Mouse (Mus musculus) liver, embryonic 11.5 days (tissue): ENCODE results near the gene Nodal. TPM values are rescaled to one million over a fixed set of nuclear protein-coding genes. Genes with fewer than 3 reads are reported as not detected.
"Not testable (repeated sequence)": the region's sequence is repeated elsewhere in the genome, so short reads cannot be mapped to it uniquely, and the experiment has no call there.

Experiments
- ATAC-seq: fragments of 200-750 bp; cut with Nextera tagmentation; replicated peaks from 2 replicates; pipeline ENCODE4 v1.8.0; 2017; ENCODE audit warnings: moderate number of reproducible peaks, mild to moderate bottlenecking, moderate TSS enrichment, moderate library complexity; ENCODE audit not compliant: low FRiP score
- DNase-seq: peaks from one replicate; pipeline ENCODE4 v3.0.0-alpha.2; 2017; ENCODE audit warnings: low spot score
- H3K27ac ChIP-seq: fragments of 300-500 bp; sonication (generic); 2 replicates; pipeline ENCODE4 v1.5.1; 2014; ENCODE audit warnings: mild to moderate bottlenecking, low read depth, low read length, control low read depth
- H3K27me3 ChIP-seq: fragments of 300-500 bp; sonication (generic); replicated peaks from 2 replicates; pipeline ENCODE4 v1.6.1; 2014; ENCODE audit warnings: low read length, mixed read lengths; ENCODE audit not compliant: control insufficient read depth, insufficient read depth
- H3K36me3 ChIP-seq: fragments of 300-500 bp; sonication (generic); 2 replicates; pipeline ENCODE4 v1.6.1; 2014; ENCODE audit warnings: mild to moderate bottlenecking, low read length, moderate library complexity, mixed read lengths; ENCODE audit not compliant: control insufficient read depth, insufficient read depth
- H3K4me1 ChIP-seq: fragments of 300-500 bp; sonication (generic); replicated peaks from 2 replicates; pipeline ENCODE4 v1.6.1; 2014; ENCODE audit warnings: low read length, mixed read lengths; ENCODE audit not compliant: control insufficient read depth, insufficient read depth
- H3K4me2 ChIP-seq: fragments of 300-500 bp; sonication (generic); 2 replicates; pipeline ENCODE4 v1.6.1; 2014; ENCODE audit warnings: mild to moderate bottlenecking, control low read depth, moderate library complexity
- H3K4me3 ChIP-seq: fragments of 300-500 bp; sonication (generic); 2 replicates; pipeline ENCODE4 v1.5.1; 2014; ENCODE audit warnings: low read depth, low read length, control low read depth
- H3K9ac ChIP-seq: fragments of 300-500 bp; sonication (generic); 2 replicates; pipeline ENCODE4 v1.6.1; 2014; ENCODE audit warnings: low read depth, low read length, control low read depth
- H3K9me3 ChIP-seq: fragments of 300-500 bp; sonication (generic); 2 replicates; pipeline ENCODE4 v1.6.1; 2016; ENCODE audit warnings: low read length, inconsistent platforms, mixed read lengths; ENCODE audit not compliant: control insufficient read depth
- WGBS: fragments of 180-500 bp; shearing (Covaris S2); extraction: QIAGEN DNeasy Blood & Tissue Kit; methylation state at CpG from one replicate; pipeline ENCODE4 v1.1.7; 2014; 5-methylcytosine and 5-hydroxymethylcytosine counted together
- polyA plus RNA-seq: library from polyadenylated mRNA; unstranded; fragments of >200 nt; fragmentation: Nextera tagmentation; extraction: Ambion mirVana; gene quantifications from 2 replicates; pipeline ENCODE4 v1.2.1, GENCODE M21; 2014

Gene Nodal
- polyA plus RNA-seq, 1 experiment from 2014 or later, result 0.84 TPM

DNA sequence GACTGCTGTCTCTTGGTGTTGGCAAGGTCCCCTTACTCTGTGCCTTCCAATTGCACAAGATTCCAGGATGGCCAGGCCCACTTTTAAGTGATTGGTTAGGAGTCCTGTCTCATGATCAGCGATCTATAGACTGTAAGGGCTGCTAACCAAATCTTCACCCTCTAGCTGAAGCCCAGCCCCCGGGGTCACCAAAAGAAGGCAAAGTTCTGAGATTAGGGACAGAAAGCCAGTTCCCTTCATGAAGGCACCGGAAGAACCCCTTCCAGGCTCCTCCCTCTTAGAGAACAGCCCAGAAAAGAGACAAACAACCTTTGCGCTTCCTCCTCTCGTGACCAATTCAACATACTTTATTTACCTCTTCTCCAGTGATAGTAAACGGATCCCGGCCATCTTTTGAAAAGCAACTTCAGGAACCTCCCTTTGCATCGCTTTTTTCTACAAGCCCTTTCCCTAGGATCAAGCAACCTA, 33.7 kb downstream of the Nodal start:
- H3K27me3 ChIP-seq, result no peaks in the 10 kb centered on the region
- under 1% methylated on average over 8 of the region's 8 CpGs for WGBS
- peak overlapping the region; percentile 95 for H3K9ac ChIP-seq
- DNase-seq (peak; percentile 53), ATAC-seq (peak; percentile 37)
- peak overlapping the region; percentile 80 for H3K27ac ChIP-seq
- H3K4me2 ChIP-seq, result peak overlapping the region; percentile 90
- no peaks in the 10 kb centered on the region for H3K9me3 ChIP-seq
- H3K4me3 ChIP-seq, result peak overlapping the region; percentile 100
- H3K4me1 ChIP-seq, result peaks cover 30% of the 10 kb centered on the region
- peaks cover 17% of the 10 kb centered on the region for H3K36me3 ChIP-seq

GRCm38 (mm10) chr10:61451931-61452617, 34.3 kb downstream of the Nodal start:
- no peaks in the 10 kb centered on the region for H3K9me3 ChIP-seq
- DNase-seq (peak; percentile 63), ATAC-seq (peak; percentile 35)
- WGBS, result under 1% methylated on average over 58 of the region's 62 CpGs
- H3K4me3 ChIP-seq, result peak overlapping the region; percentile 100
- no peaks in the 10 kb centered on the region for H3K27me3 ChIP-seq
- peak overlapping the region; percentile 90 for H3K4me2 ChIP-seq
- peaks cover 17% of the 10 kb centered on the region for H3K36me3 ChIP-seq
- H3K4me1 ChIP-seq, result peaks cover 30% of the 10 kb centered on the region
- H3K9ac ChIP-seq, result peak overlapping the region; percentile 95
- peak overlapping the region; percentile 80 for H3K27ac ChIP-seq

- Histone ChIP-seq H3K27ac (peak within 1 kb of the TSS; percentile 80), H3K36me3 (peaks cover 14% of the 10 kb centered on the region), H3K4me3 (peak within 1 kb of the TSS; percentile 100), H3K4me1 (peaks cover 27% of the 10 kb centered on the region), H3K9ac (peak within 1 kb of the TSS; percentile 95), H3K4me2 (peak within 1 kb of the TSS; percentile 90), H3K27me3 (no peaks in the 10 kb centered on the region), H3K9me3 (no peaks in the 10 kb centered on the region)
- WGBS, result under 1% methylated on average over 36 of the region's 36 CpGs
- DNase-seq (peak; percentile 98), ATAC-seq (peak; percentile 97)
These were observed 34.9 kb downstream of the Nodal start, which contains the start of gene Eif4ebp2 for GRCm38 (mm10) chr10:61452645-61453044. Gene Eif4ebp2 (minus strand): TSS chr10:61452661.

- Histone ChIP-seq H3K4me2 (peak overlapping the region; percentile 14; the same call in 1 of the 2 replicates), H3K4me1 (peaks cover 24% of the 10 kb centered on the region)
- ATAC-seq, result not testable (repeated sequence)
These were observed 35.4 kb downstream of the Nodal start for GRCm38 (mm10) chr10:61453171-61453570.

DNA sequence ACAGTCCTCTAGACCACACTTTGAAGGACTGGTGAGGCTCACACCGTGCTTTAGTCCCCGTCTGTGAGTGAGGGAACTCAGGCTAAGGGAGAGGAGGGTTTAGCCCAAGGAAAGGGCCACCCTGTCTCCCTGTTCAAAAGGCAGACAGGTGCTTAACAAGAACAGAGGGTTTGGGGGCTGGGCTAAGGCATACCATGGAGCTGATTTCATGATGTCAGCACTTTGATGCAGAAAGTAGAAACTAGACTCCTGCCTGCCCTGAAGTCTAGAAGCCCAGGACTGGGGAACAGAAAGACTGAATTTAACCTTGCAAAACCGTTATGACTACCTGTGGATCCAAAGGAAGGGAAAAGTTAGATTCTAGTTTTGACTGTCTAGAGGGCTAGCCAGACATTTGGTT, 39.4 kb downstream of the Nodal start:
- Histone ChIP-seq H3K4me2 (no peak overlapping the region), H3K4me3 (no peak overlapping the region), H3K27me3 (no peaks in the 10 kb centered on the region), H3K4me1 (no peaks in the 10 kb centered on the region), H3K9ac (no peak overlapping the region), H3K27ac (no peak overlapping the region), H3K9me3 (no peaks in the 10 kb centered on the region), H3K36me3 (no peaks in the 10 kb centered on the region)
- WGBS, result 71% methylated on average over 3 of the region's 3 CpGs
- DNase-seq (no peak), ATAC-seq (no peak)

More at GRCm38 (mm10) chr10:61453171-61453570, 35.4 kb downstream of the Nodal start:
- not testable (repeated sequence) for H3K4me3 ChIP-seq, H3K27ac ChIP-seq, H3K27me3 ChIP-seq, H3K9me3 ChIP-seq, H3K9ac ChIP-seq, H3K36me3 ChIP-seq, DNase-seq
- 55% methylated on average over 3 of the region's 3 CpGs for WGBS

- Histone ChIP-seq H3K9me3 (no peaks in the 10 kb centered on the region), H3K4me2 (no peak overlapping the region), H3K4me3 (no peak overlapping the region), H3K27ac (no peak overlapping the region), H3K27me3 (no peaks in the 10 kb centered on the region), H3K4me1 (0 out of 2 replicates have a peak, but pooled peaks cover 6% of the 10 kb centered on the region), H3K9ac (no peak overlapping the region), H3K36me3 (no peaks in the 10 kb centered on the region)
- no peak for DNase-seq
- peak; percentile 59; the same call in 1 of the 2 replicates for ATAC-seq
- WGBS, result 64% methylated on average over 4 of the region's 4 CpGs
These were observed 47.2 kb downstream of the Nodal start for GRCm38 (mm10) chr10:61465009-61465408.

DNA sequence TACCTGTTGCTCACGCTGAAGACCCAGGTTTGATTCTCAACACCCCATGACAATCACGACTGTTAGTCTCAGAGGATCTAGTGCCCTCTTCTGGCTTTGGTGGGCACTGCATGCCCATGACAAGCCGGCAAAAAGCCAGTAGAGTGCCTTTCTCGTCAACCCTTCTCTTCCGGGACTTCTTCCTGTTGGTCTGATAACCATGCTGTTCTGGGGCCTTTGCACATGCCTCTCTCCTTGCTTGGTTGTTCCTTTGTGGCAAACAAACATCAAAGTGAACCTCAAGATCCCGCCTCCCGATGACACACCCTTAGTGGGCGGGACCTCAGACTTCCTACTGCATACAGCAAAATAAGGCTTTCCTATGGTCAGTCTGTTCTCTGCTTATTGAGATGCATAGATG, 48.5 kb downstream of the Nodal start:
- H3K4me2 ChIP-seq, result 0 out of 2 replicates have a peak overlapping the region, but pooled peaks have one; percentile 34
- H3K4me1 ChIP-seq, result 0 out of 2 replicates have a peak, but pooled peaks cover 6% of the 10 kb centered on the region
- H3K9ac ChIP-seq, result no peak overlapping the region
- H3K36me3 ChIP-seq, result no peaks in the 10 kb centered on the region
- no peak overlapping the region for H3K27ac ChIP-seq
- no peak overlapping the region for H3K4me3 ChIP-seq
- ATAC-seq (0 out of 2 replicates have a peak, but pooled peaks have one; percentile 26), DNase-seq (no peak)
- H3K27me3 ChIP-seq, result no peaks in the 10 kb centered on the region
- WGBS, result 53% methylated on average over 8 of the region's 8 CpGs
- H3K9me3 ChIP-seq, result no peaks in the 10 kb centered on the region

- Histone ChIP-seq H3K36me3 (no peaks in the 10 kb centered on the region), H3K9me3 (no peaks in the 10 kb centered on the region), H3K27me3 (no peaks in the 10 kb centered on the region), H3K27ac (no peak overlapping the region), H3K4me3 (no peak overlapping the region), H3K4me2 (no peak overlapping the region), H3K9ac (no peak overlapping the region), H3K4me1 (0 out of 2 replicates have a peak, but pooled peaks cover 6% of the 10 kb centered on the region)
- 28% methylated on average over 5 of the region's 5 CpGs for WGBS
- ATAC-seq (peak; percentile 51; the same call in 1 of the 2 replicates), DNase-seq (no peak)
These were observed 49.1 kb downstream of the Nodal start for GRCm38 (mm10) chr10:61466873-61467272.
